Mouse (Mus musculus) heart, embryonic 15.5 days (tissue): ENCODE results near the gene Mthfd1l. TPM values are rescaled to one million over a fixed set of nuclear protein-coding genes. Genes with fewer than 3 reads are reported as not detected.

ENCODE experiments used
- ATAC-seq: fragments of 200-750 bp; cut with Nextera tagmentation; replicated peaks from 2 replicates; pipeline ENCODE4 v1.8.0; 2017; ENCODE audit warnings: low read depth, moderate TSS enrichment; ENCODE audit not compliant: insufficient number of reproducible peaks, insufficient read depth, low FRiP score
- H3K27ac ChIP-seq: fragments of 300-500 bp; sonication (generic); 2 replicates; pipeline ENCODE4 v1.5.1; 2015; ENCODE audit warnings: mild to moderate bottlenecking, inconsistent platforms
- H3K27me3 ChIP-seq: fragments of 300-500 bp; sonication (generic); 2 replicates; pipeline ENCODE4 v1.6.1; 2015; ENCODE audit warnings: inconsistent platforms
- H3K36me3 ChIP-seq: fragments of 300-500 bp; sonication (generic); 2 replicates; pipeline ENCODE4 v1.6.1; 2015; ENCODE audit warnings: mild to moderate bottlenecking, inconsistent platforms
- H3K4me1 ChIP-seq: fragments of 300-500 bp; sonication (generic); replicated peaks from 2 replicates; pipeline ENCODE4 v1.6.1; 2015; ENCODE audit warnings: inconsistent platforms
- H3K4me2 ChIP-seq: fragments of 300-500 bp; sonication (generic); 2 replicates; pipeline ENCODE4 v1.6.1; 2015; ENCODE audit warnings: inconsistent platforms, mild to moderate bottlenecking, moderate library complexity
- H3K4me3 ChIP-seq: fragments of 300-500 bp; sonication (generic); 2 replicates; pipeline ENCODE4 v1.5.1; 2015; ENCODE audit warnings: mild to moderate bottlenecking, inconsistent platforms
- H3K9ac ChIP-seq: fragments of 300-500 bp; sonication (generic); 2 replicates; pipeline ENCODE4 v1.6.1; 2015; ENCODE audit warnings: mild to moderate bottlenecking, inconsistent platforms
- H3K9me3 ChIP-seq: fragments of 300-500 bp; sonication (generic); replicated peaks from 2 replicates; pipeline ENCODE4 v1.6.1; 2016; ENCODE audit warnings: inconsistent platforms
- WGBS: fragments of 180-500 bp; shearing (Covaris S2); methylation state at CpG from one replicate; pipeline ENCODE4 v1.1.7; 2015; ENCODE audit warnings: mixed read lengths; 5-methylcytosine and 5-hydroxymethylcytosine counted together
- polyA plus RNA-seq: library from polyadenylated mRNA; unstranded; fragments of >200 nt; fragmentation: Nextera tagmentation; extraction: Ambion mirVana; gene quantifications from 2 replicates; pipeline ENCODE4 v1.2.1, GENCODE M21; 2015

The Mthfd1l gene
- polyA plus RNA-seq, 1 experiment from 2014 or later = 7.5 TPM

GRCm38 (mm10) chr10:3946871-3947270 is 26.0 kb upstream of the Mthfd1l start:
- Histone ChIP-seq H3K27me3 (no peaks in the 10 kb centered on the region), H3K9me3 (no peaks in the 10 kb centered on the region), H3K4me2 (no peak overlapping the region), H3K4me3 (no peak overlapping the region), H3K9ac (no peak overlapping the region), H3K27ac (no peak overlapping the region), H3K4me1 (no peaks in the 10 kb centered on the region), H3K36me3 (no peaks in the 10 kb centered on the region; the same call in 1 of the 2 replicates)
- 82% methylated on average over 17 of the region's 17 CpGs for WGBS
- ATAC-seq = no peak

GRCm38 (mm10) chr10:3947346-3947745 is 25.6 kb upstream of the Mthfd1l start:
- no peak for ATAC-seq
- Histone ChIP-seq H3K9me3 (no peaks in the 10 kb centered on the region), H3K4me3 (no peak overlapping the region), H3K9ac (no peak overlapping the region), H3K27me3 (no peaks in the 10 kb centered on the region), H3K4me2 (no peak overlapping the region), H3K4me1 (no peaks in the 10 kb centered on the region), H3K36me3 (peaks cover under 1% of the 10 kb centered on the region; the same call in 1 of the 2 replicates), H3K27ac (no peak overlapping the region)
- WGBS = 93% methylated on average over 7 of the region's 7 CpGs

- WGBS = 88% methylated on average over 6 of the region's 6 CpGs
- Histone ChIP-seq H3K4me3 (no peak overlapping the region), H3K4me2 (no peak overlapping the region), H3K36me3 (peaks cover 6% of the 10 kb centered on the region; the same call in 1 of the 2 replicates), H3K9me3 (no peaks in the 10 kb centered on the region), H3K9ac (no peak overlapping the region), H3K27me3 (no peaks in the 10 kb centered on the region), H3K4me1 (no peaks in the 10 kb centered on the region), H3K27ac (no peak overlapping the region)
- ATAC-seq = no peak
Measured at GRCm38 (mm10) chr10:3949306-3949705, 23.6 kb upstream of the Mthfd1l start.

- Histone ChIP-seq H3K36me3 (peaks cover 16% of the 10 kb centered on the region; the same call in 1 of the 2 replicates), H3K4me2 (peak overlapping the region; percentile 55), H3K27ac (no peak overlapping the region), H3K9ac (no peak overlapping the region), H3K9me3 (no peaks in the 10 kb centered on the region), H3K4me1 (no peaks in the 10 kb centered on the region; the same call in 1 of the 2 replicates), H3K4me3 (peak overlapping the region; percentile 22), H3K27me3 (no peaks in the 10 kb centered on the region)
- 48% methylated on average over 22 of the region's 22 CpGs for WGBS
- no peak for ATAC-seq
Measured at GRCm38 (mm10) chr10:3956471-3956870, 16.4 kb upstream of the Mthfd1l start.

GRCm38 (mm10) chr10:3958591-3958990 is 14.3 kb upstream of the Mthfd1l start:
- 72% methylated on average over 5 of the region's 5 CpGs for WGBS
- H3K9ac ChIP-seq = no peak overlapping the region
- no peak overlapping the region for H3K4me3 ChIP-seq
- no peak overlapping the region for H3K27ac ChIP-seq
- no peaks in the 10 kb centered on the region; the same call in 1 of the 2 replicates for H3K4me1 ChIP-seq
- peaks cover 10% of the 10 kb centered on the region; the same call in 1 of the 2 replicates for H3K36me3 ChIP-seq
- no peak for ATAC-seq
- H3K27me3 ChIP-seq = no peaks in the 10 kb centered on the region
- H3K4me2 ChIP-seq = no peak overlapping the region
- H3K9me3 ChIP-seq = no peaks in the 10 kb centered on the region

- Histone ChIP-seq H3K4me1 (peaks cover 7% of the 10 kb centered on the region), H3K36me3 (peaks cover 6% of the 10 kb centered on the region; the same call in 1 of the 2 replicates), H3K27ac (no peak overlapping the region), H3K9ac (no peak overlapping the region), H3K4me2 (no peak overlapping the region), H3K9me3 (no peaks in the 10 kb centered on the region), H3K27me3 (no peaks in the 10 kb centered on the region), H3K4me3 (no peak overlapping the region)
- no peak for ATAC-seq
- WGBS = 64% methylated on average over 3 of the region's 3 CpGs
Measured at GRCm38 (mm10) chr10:3969026-3969425, 3.9 kb upstream of the Mthfd1l start.

- Histone ChIP-seq H3K4me1 (peaks cover 13% of the 10 kb centered on the region), H3K27me3 (no peaks in the 10 kb centered on the region), H3K27ac (peak overlapping the region; percentile 93; the same call in 1 of the 2 replicates), H3K36me3 (no peaks in the 10 kb centered on the region), H3K9ac (no peak overlapping the region), H3K9me3 (no peaks in the 10 kb centered on the region), H3K4me2 (peak overlapping the region; percentile 92), H3K4me3 (0 out of 2 replicates have a peak overlapping the region, but pooled peaks have one; percentile 79)
- ATAC-seq = no peak
- WGBS = 87% methylated on average over 9 of the region's 9 CpGs
Measured at GRCm38 (mm10) chr10:3972237-3972636, 681 bp upstream of the Mthfd1l start.

GRCm38 (mm10) chr10:3973589-3974070 is 712 bp downstream of the Mthfd1l start:
- H3K27ac ChIP-seq = peak overlapping the region; percentile 93
- peak overlapping the region; percentile 92 for H3K4me2 ChIP-seq
- ATAC-seq = peak; percentile 92
- H3K9me3 ChIP-seq = no peaks in the 10 kb centered on the region
- H3K9ac ChIP-seq = peak overlapping the region; percentile 73
- H3K36me3 ChIP-seq = no peaks in the 10 kb centered on the region
- peaks cover 13% of the 10 kb centered on the region for H3K4me1 ChIP-seq
- under 1% methylated on average over 36 of the region's 39 CpGs for WGBS
- H3K27me3 ChIP-seq = no peaks in the 10 kb centered on the region
- peak overlapping the region; percentile 79 for H3K4me3 ChIP-seq

GRCm38 (mm10) chr10:3974380-3974779 is 1.5 kb downstream of the Mthfd1l start:
- 68% methylated on average over 3 of the region's 3 CpGs for WGBS
- no peaks in the 10 kb centered on the region for H3K27me3 ChIP-seq
- peaks cover 5% of the 10 kb centered on the region for H3K36me3 ChIP-seq
- H3K27ac ChIP-seq = no peak overlapping the region
- no peaks in the 10 kb centered on the region for H3K9me3 ChIP-seq
- no peak for ATAC-seq
- H3K4me2 ChIP-seq = peak overlapping the region; percentile 92; the same call in 1 of the 2 replicates
- no peak overlapping the region for H3K9ac ChIP-seq
- H3K4me1 ChIP-seq = peaks cover 13% of the 10 kb centered on the region
- no peak overlapping the region for H3K4me3 ChIP-seq

- 69% methylated on average over 6 of the region's 6 CpGs for WGBS
- Histone ChIP-seq H3K36me3 (peaks cover 20% of the 10 kb centered on the region), H3K27me3 (no peaks in the 10 kb centered on the region), H3K4me2 (no peak overlapping the region), H3K4me3 (no peak overlapping the region), H3K9me3 (no peaks in the 10 kb centered on the region), H3K9ac (no peak overlapping the region), H3K4me1 (peaks cover 13% of the 10 kb centered on the region), H3K27ac (no peak overlapping the region)
- no peak for ATAC-seq
Measured at GRCm38 (mm10) chr10:3975898-3976622, 3.1 kb downstream of the Mthfd1l start.

GRCm38 (mm10) chr10:3976623-3977010 is 3.7 kb downstream of the Mthfd1l start:
- H3K4me2 ChIP-seq = no peak overlapping the region
- H3K27ac ChIP-seq = no peak overlapping the region
- no peak for ATAC-seq
- H3K9ac ChIP-seq = no peak overlapping the region
- no peak overlapping the region for H3K4me3 ChIP-seq
- H3K27me3 ChIP-seq = no peaks in the 10 kb centered on the region
- peaks cover 20% of the 10 kb centered on the region for H3K36me3 ChIP-seq
- no peaks in the 10 kb centered on the region for H3K9me3 ChIP-seq
- H3K4me1 ChIP-seq = peaks cover 13% of the 10 kb centered on the region
- WGBS = 87% methylated on average over 4 of the region's 4 CpGs
